Mouse (Mus musculus): ENCODE results near the gene Inpp4b.

DNA sequence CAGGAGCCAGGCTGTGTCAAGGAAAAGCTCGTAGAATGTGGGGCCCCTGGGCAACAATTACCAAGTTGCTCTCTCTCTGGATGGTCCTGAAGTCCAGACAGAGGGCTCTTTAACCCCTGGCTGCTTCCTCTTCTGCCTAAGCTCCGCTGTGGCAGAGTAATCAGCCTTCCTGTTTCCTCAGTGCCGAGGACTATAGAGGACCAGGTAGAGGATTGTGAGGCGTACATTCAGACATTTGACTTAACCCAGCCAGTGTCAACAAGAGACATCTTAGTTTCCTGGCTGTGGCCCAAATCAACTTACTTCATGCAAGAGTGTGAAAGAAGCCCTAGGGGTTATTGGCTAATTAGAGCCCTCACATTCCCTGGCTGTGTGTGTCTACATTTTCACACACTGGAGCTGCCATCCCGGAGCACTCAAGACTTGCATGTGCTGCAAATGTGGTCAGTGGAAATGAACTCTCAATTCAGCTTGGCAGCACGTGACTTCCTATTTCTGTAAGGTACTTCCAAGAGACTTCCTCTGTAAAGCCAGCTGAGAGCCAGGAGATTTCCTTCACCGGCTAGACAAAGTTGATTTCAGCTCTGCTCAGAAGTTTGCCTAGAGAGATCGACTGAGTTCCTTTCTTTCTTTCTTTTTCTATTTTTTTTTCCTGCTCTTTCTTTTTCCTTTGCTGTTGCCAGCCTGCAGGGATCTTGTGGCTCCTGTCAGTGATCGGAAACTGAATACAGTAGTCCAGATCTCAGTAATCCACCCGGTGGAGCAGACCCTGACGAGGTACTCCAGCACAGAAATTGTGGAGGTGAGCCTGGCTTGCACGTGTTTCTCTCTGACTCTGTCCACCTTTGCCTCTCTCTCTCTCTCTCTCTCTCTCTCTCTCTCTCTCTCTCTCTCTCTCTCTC, 425.3 kb downstream of the Inpp4b start:
- TF ChIP-seq CTCF (IDR thresholded peaks at IDR 0.05; ENCODE audit: low read depth, low read length), result no peak
- no peak for TF ChIP-seq GATA1 (IDR thresholded peaks at IDR 0.05; ENCODE audit: borderline replicate concordance, low read length)
- TF ChIP-seq TAL1 (conservative IDR thresholded peaks at IDR 0.05; ENCODE audit: low read depth, low read length), result no peak
- TF ChIP-seq POLR2AphosphoS5 (IDR thresholded peaks at IDR 0.05; ENCODE audit: insufficient replicate concordance, low read depth, low read length), result no peak

All from G1E (cell line).